Mouse (Mus musculus): ENCODE data around the gene Igsf6. TPM values are rescaled to one million over a fixed set of nuclear protein-coding genes. Genes with fewer than 3 reads are reported as not detected.

The Igsf6 gene
- polyA plus RNA-seq (2012; rRNA removed), result 0.10 and 0.19 TPM in 2 replicates

DNA sequence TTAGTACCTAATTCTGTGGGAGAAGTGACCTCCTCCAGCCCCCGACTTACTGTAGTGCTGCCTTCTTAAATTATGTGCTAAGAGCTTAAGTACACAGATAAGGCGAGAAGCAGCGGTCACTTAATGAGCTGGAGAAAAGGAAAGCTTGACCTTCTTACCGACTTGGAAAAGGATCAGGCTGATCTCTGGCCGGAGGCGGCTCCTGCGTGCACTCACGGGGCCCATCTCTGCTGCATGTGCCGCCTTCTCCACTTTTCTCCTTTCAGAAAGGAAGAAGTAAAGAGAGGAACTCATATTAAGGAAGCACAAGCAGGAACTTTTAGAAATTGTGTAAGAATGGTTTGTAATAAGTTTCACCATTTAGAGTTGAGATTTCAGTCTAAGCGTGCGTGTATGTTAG is at the start of gene Igsf6:
TSS of gene Igsf6 (minus strand) at position 292 of the 400 bp plus-strand sequence.

GRCm38 (mm10) chr7:121081350-121081749 is 7.0 kb upstream of the Igsf6 start, which contains the start of gene Otoa:
Gene Otoa, plus strand, starts transcription at chr7:121081650.

DNA sequence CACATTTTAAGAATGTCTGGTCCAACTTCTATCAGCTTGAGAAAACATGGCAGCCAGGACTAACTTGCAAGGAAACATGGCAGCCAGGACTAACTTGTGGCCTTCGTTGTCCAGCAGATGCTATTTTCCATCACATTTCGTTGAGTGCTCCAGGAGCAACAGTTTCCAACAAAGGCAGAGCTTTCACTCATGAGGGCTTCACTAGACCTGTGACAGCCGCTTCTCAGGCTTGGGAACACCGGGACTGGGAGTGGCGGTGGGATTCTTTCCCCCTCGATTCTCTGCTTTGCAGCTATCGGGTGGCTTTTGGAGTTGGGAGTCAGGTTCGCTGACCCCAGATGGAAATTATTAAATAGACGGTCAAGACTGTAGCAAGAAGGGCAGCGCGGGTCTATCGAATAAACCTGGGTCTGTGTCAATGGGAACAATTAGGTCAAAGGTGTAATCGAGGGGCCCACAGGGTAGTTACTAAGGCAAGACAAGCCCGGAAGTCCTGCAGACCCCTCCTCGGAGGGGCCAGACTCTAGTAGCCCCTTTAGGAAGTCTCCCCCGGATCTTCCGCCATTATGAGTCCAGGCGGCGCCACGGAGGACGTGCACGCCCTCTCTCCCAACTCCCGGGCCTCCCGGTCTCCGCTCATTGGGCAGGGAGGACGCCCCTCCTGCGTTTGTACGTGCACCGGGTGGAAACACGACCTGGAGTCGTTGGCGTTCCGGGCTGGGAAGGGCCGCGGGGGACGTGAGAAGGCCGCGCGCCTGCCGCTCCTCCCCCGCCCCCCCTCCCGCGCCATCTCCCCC is 40.3 kb downstream of the Igsf6 start, which contains the start of gene Mettl9:
TSS of gene Mettl9 (plus strand) at position 590 of the 797 bp plus-strand sequence.

Other genes starting within 250 kb of the Igsf6 start
- 9.4 and 13.1 TPM in 2 replicates for gene Eef2k, start 231.7 kb downstream of the Igsf6 start, polyA plus RNA-seq (2012; rRNA removed)
- gene Polr3e, start 156.8 kb downstream of the Igsf6 start, polyA plus RNA-seq (2012; rRNA removed), result 6.7 and 6.9 TPM in 2 replicates
- 4.5 and 8.5 TPM in 2 replicates for gene Cdr2, start 92.3 kb downstream of the Igsf6 start, polyA plus RNA-seq (2012; rRNA removed)
- 0.13 and 0.23 TPM in 2 replicates for gene Mfsd13b, start 92.1 kb downstream of the Igsf6 start, polyA plus RNA-seq (2012; rRNA removed)
- gene Mettl9, start 40.1 kb downstream of the Igsf6 start, polyA plus RNA-seq (2012; rRNA removed), result 7.1 and 20.9 TPM in 2 replicates
- gene Otoa, start 7.1 kb upstream of the Igsf6 start, polyA plus RNA-seq (2012; rRNA removed), result 0.02 and 0.11 TPM in 2 replicates